Mouse (Mus musculus) left cerebral cortex, postnatal 14 days (tissue): ENCODE results near the gene Vmn2r102. TPM values are rescaled to one million over a fixed set of nuclear protein-coding genes. Genes with fewer than 3 reads are reported as not detected.

Source experiments
- DNase-seq, 2 experiments: peaks; one replicate each; pipeline ENCODE4 v3.0.0; 2021 to 2022; ENCODE audit warnings: low spot score in 2 of 2, mixed read lengths in 1 of 2
- intact Hi-C: fragments of 180-260 bp; cut with DNase I; formaldehyde crosslinking; loops from one replicate; pipeline ENCODE4 v1.15.1; 2025
- long read RNA-seq, 2 experiments: library from polyadenylated mRNA; stranded (forward); transcript quantifications; one replicate each; pipeline ENCODE4 v2.0.0; 2021
- total RNA-seq, 2 experiments: library from RNA; stranded (reverse); gene quantifications; 2 replicates each; pipeline ENCODE4 v1.2.3; 2021

Vmn2r102 gene
- total RNA-seq, result not detected
- long read RNA-seq, experiment 1, result 0 reads
- long read RNA-seq, experiment 2, result 0 reads

GRCm38 (mm10) chr17:19660028-19660427, at the start of gene Vmn2r102:
TSS of gene Vmn2r102 (plus strand) at chr17:19660328.
- no peak for DNase-seq
- intact Hi-C loops, result no loop called here

- intact Hi-C loops, result no loop called here
- DNase-seq, result no peak
These were observed 30.8 kb upstream of the Vmn2r102 start for GRCm38 (mm10) chr17:19629328-19629727.

DNA sequence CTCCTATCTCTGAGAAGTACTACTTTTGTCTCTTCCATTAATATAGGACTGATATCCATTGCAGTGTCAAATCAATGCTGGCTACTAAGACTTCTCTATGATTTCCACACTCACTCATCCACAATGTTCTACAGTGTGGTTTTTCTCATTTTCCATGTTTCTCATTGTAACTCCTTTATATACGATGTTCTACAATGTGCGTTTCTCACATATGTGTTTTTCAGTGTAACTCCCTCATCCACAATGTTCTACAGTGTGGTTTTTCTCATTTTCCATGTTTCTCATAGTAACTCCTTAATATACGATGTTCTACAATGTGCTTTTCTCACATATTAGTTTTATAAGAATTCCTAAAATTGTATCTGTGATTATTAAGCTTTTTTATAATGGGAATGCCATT, 1.7 kb upstream of the Vmn2r102 start:
- DNase-seq, result no peak
- intact Hi-C loops, result no loop called here

GRCm38 (mm10) chr17:19692062-19692461, 31.9 kb downstream of the Vmn2r102 start:
- no peak for DNase-seq
- intact Hi-C loops, result no loop called here

Other genes with a start within 250 kb of the Vmn2r102 start
- gene Vmn2r100, start 155.6 kb upstream of the Vmn2r102 start, total RNA-seq, result not detected
- gene Vmn2r101, start 83.1 kb upstream of the Vmn2r102 start, total RNA-seq, result not detected
- gene Vmn2r103, start 113.0 kb downstream of the Vmn2r102 start, total RNA-seq, result not detected